Mouse (Mus musculus) embryonic facial prominence, embryonic 10.5 days (tissue): ENCODE results near the gene Csf1. TPM values are rescaled to one million over a fixed set of nuclear protein-coding genes. Genes with fewer than 3 reads are reported as not detected.

Experiments used
- DNase-seq: peaks from one replicate; pipeline ENCODE4 v3.0.0-alpha.2; 2017; ENCODE audit warnings: low spot score
- H3K27ac ChIP-seq: fragments of 300-500 bp; sonication (generic); replicated peaks from 2 replicates; pipeline ENCODE4 v1.5.1; 2016; ENCODE audit warnings: mild to moderate bottlenecking
- H3K27me3 ChIP-seq: fragments of 300-500 bp; sonication (generic); replicated peaks from 2 replicates; pipeline ENCODE4 v1.6.1; 2016; ENCODE audit warnings: low read depth, mild to moderate bottlenecking; ENCODE audit not compliant: poor library complexity, severe bottlenecking
- H3K36me3 ChIP-seq: fragments of 300-500 bp; sonication (generic); replicated peaks from 2 replicates; pipeline ENCODE4 v1.6.1; 2016; ENCODE audit warnings: mild to moderate bottlenecking, moderate library complexity
- H3K4me1 ChIP-seq: fragments of 300-500 bp; sonication (generic); 2 replicates; pipeline ENCODE4 v1.6.1; 2016
- H3K4me3 ChIP-seq: fragments of 300-500 bp; sonication (generic); 2 replicates; pipeline ENCODE4 v1.5.1; 2016; ENCODE audit warnings: mild to moderate bottlenecking, moderate library complexity
- H3K9me3 ChIP-seq: fragments of 300-500 bp; sonication (generic); 2 replicates; pipeline ENCODE4 v1.6.1; 2016; ENCODE audit warnings: mild to moderate bottlenecking
- WGBS: fragments of 180-500 bp; shearing (Covaris S2); methylation state at CpG from one replicate; pipeline ENCODE4 v1.1.7; 2016; 5-methylcytosine and 5-hydroxymethylcytosine counted together
- polyA plus RNA-seq: library from polyadenylated mRNA; unstranded; fragments of >200 nt; fragmentation: Nextera tagmentation; extraction: Ambion mirVana; gene quantifications from 2 replicates; pipeline ENCODE4 v1.2.1, GENCODE M21; 2016

The Csf1 gene
- polyA plus RNA-seq, 1 experiment from 2014 or later = 3.8 TPM

- Histone ChIP-seq H3K4me1 (0 out of 2 replicates have a peak, but pooled peaks cover 6% of the 10 kb centered on the region), H3K27ac (no peak overlapping the region), H3K36me3 (no peaks in the 10 kb centered on the region), H3K9me3 (no peaks in the 10 kb centered on the region), H3K27me3 (no peaks in the 10 kb centered on the region), H3K4me3 (no peak overlapping the region)
- no peak for DNase-seq
- 62% methylated on average over 3 of the region's 3 CpGs for WGBS
Observed at GRCm38 (mm10) chr3:107709156-107709555, 51.1 kb downstream of the Csf1 start.

DNA sequence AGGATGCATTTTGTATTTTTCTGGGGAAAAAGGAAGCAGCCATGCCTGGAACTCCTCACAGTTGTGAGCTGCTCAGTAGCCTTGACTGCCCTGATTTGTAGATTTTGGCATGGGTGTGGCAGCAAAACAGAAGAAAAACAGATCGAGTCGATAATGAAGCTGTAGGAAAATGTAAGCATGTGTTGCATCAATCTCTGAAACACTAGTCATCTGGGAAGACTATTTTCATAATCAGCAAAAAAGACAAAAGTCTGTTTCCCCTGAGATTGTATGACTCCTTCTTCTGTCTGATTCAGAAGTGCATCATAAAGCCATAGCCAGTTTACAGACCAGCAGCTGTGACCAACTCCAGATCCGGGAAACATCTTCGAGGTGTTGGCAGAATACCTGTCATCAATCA is 53.0 kb downstream of the Csf1 start:
- Histone ChIP-seq H3K36me3 (no peaks in the 10 kb centered on the region), H3K27ac (no peak overlapping the region), H3K4me3 (no peak overlapping the region), H3K27me3 (no peaks in the 10 kb centered on the region), H3K9me3 (no peaks in the 10 kb centered on the region), H3K4me1 (0 out of 2 replicates have a peak, but pooled peaks cover 6% of the 10 kb centered on the region)
- DNase-seq = no peak
- 91% methylated on average over 4 of the region's 4 CpGs for WGBS

DNA sequence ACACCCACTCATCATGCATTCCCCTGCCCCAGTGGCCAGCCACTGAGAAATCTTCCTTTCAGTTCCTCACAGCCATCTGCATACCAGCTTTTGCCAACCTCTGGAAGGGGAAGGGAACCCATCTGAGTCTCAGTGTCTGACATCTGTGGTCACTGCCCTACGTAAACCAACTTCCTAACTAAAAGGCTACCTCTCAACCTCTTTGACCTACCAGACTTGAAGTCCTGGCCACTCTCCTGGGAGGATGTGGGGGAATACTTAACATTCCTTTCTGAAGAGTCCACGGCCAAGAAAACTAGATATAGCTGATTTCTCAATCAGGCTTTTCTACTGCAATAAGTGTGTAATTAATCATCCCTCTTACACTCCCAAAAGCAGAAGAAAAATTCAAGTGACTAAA is 54.1 kb downstream of the Csf1 start:
- DNase-seq = no peak
- 0 out of 2 replicates have a peak, but pooled peaks cover 6% of the 10 kb centered on the region for H3K4me1 ChIP-seq
- H3K4me3 ChIP-seq = no peak overlapping the region
- 36% methylated on average over 2 of the region's 2 CpGs for WGBS
- no peak overlapping the region for H3K27ac ChIP-seq
- no peaks in the 10 kb centered on the region for H3K9me3 ChIP-seq
- no peaks in the 10 kb centered on the region for H3K27me3 ChIP-seq
- no peaks in the 10 kb centered on the region for H3K36me3 ChIP-seq

DNA sequence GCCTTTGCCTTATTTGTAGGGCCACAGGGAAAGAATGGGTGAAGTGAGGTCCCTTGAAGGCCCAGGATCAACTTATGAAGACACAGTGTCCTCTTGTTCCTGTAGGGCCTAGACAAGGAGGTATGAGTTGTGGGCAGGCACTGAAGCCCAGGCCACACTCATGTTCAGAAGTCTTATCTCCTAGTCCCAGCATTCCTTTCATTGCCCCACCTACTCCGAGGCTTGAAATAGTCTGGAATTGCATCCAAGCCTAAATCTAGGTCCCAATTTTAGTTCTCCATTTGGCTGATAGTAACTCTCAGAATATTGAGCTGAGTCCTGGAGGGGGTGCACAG is 55.9 kb downstream of the Csf1 start:
- Histone ChIP-seq H3K9me3 (no peaks in the 10 kb centered on the region), H3K27ac (no peak overlapping the region), H3K4me1 (0 out of 2 replicates have a peak, but pooled peaks cover 6% of the 10 kb centered on the region), H3K36me3 (no peaks in the 10 kb centered on the region), H3K4me3 (no peak overlapping the region), H3K27me3 (no peaks in the 10 kb centered on the region)
- DNase-seq = no peak
- WGBS = 88% methylated on average over 1 of the region's 1 CpGs

GRCm38 (mm10) chr3:107703675-107704370 is 56.4 kb downstream of the Csf1 start:
- 80% methylated on average over 7 of the region's 7 CpGs for WGBS
- H3K9me3 ChIP-seq = no peaks in the 10 kb centered on the region
- no peak overlapping the region for H3K27ac ChIP-seq
- H3K27me3 ChIP-seq = no peaks in the 10 kb centered on the region
- no peaks in the 10 kb centered on the region for H3K36me3 ChIP-seq
- 0 out of 2 replicates have a peak, but pooled peaks cover 6% of the 10 kb centered on the region for H3K4me1 ChIP-seq
- H3K4me3 ChIP-seq = no peak overlapping the region
- no peak for DNase-seq

- no peak for DNase-seq
- WGBS = 86% methylated on average over 1 of the region's 1 CpGs
- H3K27ac ChIP-seq = no peak overlapping the region
- no peak overlapping the region for H3K4me3 ChIP-seq
- no peaks in the 10 kb centered on the region for H3K9me3 ChIP-seq
- H3K36me3 ChIP-seq = no peaks in the 10 kb centered on the region
- H3K27me3 ChIP-seq = no peaks in the 10 kb centered on the region
- 0 out of 2 replicates have a peak, but pooled peaks cover 6% of the 10 kb centered on the region for H3K4me1 ChIP-seq
Observed at GRCm38 (mm10) chr3:107701767-107702394, 58.4 kb downstream of the Csf1 start.

DNA sequence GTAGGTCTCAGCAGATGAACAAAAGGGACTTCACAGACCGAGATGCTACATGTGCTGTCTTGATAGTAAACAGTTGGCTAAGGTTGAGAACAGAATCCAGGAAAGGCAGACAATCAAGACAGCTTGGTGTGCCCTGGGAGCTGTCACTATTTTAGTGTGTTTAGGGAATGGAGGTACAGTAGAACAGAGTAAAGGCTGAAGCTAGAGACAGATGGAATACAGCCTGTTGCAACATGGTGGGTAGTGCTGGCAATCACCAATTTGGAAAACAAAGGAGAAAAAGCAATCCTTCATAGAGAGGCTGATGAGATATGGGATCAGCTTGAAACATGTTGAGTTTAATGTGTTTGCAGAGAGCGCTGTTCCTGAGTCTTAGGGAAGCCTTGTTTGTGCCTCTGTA is 59.6 kb downstream of the Csf1 start:
- no peak for DNase-seq
- 87% methylated on average over 2 of the region's 2 CpGs for WGBS
- no peaks in the 10 kb centered on the region for H3K4me1 ChIP-seq
- H3K4me3 ChIP-seq = no peak overlapping the region
- no peaks in the 10 kb centered on the region for H3K27me3 ChIP-seq
- no peaks in the 10 kb centered on the region for H3K9me3 ChIP-seq
- no peak overlapping the region for H3K27ac ChIP-seq
- no peaks in the 10 kb centered on the region for H3K36me3 ChIP-seq

DNA sequence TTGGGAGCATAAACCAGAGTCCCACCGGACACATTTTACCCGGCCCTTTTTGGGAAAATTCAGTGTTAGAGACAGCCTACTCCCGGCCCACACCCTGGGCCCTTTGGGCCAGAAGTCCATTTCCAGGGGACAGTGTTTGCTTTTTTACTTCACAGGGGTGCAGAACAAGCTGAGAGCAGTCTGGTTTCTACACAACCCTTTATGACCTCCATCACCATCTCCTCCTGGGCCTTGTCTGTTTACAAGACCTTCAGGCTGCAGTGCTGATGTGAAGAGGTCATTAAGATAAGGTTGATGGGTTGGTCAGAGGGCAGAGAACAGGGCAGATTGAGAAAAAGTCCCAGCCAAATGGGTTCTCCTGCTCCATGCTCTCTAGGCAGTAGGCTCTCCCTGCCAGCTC is 63.4 kb downstream of the Csf1 start:
- no peaks in the 10 kb centered on the region for H3K36me3 ChIP-seq
- H3K27me3 ChIP-seq = no peaks in the 10 kb centered on the region
- DNase-seq = no peak
- H3K4me1 ChIP-seq = peaks cover 24% of the 10 kb centered on the region
- H3K9me3 ChIP-seq = no peaks in the 10 kb centered on the region
- 43% methylated on average over 3 of the region's 3 CpGs for WGBS
- H3K27ac ChIP-seq = peak overlapping the region; percentile 96
- H3K4me3 ChIP-seq = peak overlapping the region; percentile 85

GRCm38 (mm10) chr3:107695948-107696881 is 64.1 kb downstream of the Csf1 start, which contains the start of gene Ahcyl1:
Gene Ahcyl1 (minus strand): TSS chr3:107696560.
- Histone ChIP-seq H3K4me3 (peak within 1 kb of the TSS; percentile 85), H3K4me1 (peaks cover 26% of the 10 kb centered on the region), H3K36me3 (no peaks in the 10 kb centered on the region; the same call in 1 of the 2 replicates), H3K27ac (peak within 1 kb of the TSS; percentile 96), H3K9me3 (no peaks in the 10 kb centered on the region), H3K27me3 (no peaks in the 10 kb centered on the region)
- WGBS = under 1% methylated on average over 93 of the region's 93 CpGs
- DNase-seq = peak; percentile 99

DNA sequence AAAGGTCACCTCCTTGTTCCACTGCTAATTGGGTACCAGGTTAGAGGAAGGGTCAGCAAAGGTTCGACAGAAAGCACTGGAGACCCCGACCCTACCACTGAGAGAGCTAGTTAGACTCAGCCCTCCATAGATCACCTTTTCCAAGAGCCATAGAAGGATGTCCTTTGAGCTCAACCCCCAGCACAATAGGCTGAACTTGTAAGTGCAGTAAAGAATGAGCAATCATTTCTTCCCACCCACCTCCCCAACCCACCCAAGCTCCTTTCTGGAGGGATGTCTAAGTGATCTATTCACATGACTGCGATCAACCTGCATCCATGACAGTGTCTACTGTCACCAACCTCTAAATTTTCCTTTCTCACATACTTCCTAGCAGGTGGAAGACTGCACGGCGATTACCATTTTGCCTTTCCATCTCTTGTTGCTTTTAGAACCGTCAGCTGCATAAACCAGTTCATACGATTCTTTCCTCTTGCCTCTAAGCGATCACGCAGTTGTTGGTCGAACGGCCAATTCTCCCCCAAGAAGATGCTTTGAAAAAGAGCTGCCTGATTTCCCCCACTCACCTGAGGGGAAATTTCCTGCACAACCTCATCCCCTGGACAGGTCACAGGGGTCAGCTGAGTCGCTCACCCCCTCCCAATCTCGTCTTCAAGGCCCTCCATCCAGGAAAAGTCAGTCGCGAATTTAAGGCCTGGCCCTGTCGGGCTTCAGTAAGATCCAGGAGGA is 64.9 kb downstream of the Csf1 start:
- WGBS = 7% methylated on average over 16 of the region's 16 CpGs
- H3K27ac ChIP-seq = peak overlapping the region; percentile 96
- peak; percentile 22 for DNase-seq

DNA sequence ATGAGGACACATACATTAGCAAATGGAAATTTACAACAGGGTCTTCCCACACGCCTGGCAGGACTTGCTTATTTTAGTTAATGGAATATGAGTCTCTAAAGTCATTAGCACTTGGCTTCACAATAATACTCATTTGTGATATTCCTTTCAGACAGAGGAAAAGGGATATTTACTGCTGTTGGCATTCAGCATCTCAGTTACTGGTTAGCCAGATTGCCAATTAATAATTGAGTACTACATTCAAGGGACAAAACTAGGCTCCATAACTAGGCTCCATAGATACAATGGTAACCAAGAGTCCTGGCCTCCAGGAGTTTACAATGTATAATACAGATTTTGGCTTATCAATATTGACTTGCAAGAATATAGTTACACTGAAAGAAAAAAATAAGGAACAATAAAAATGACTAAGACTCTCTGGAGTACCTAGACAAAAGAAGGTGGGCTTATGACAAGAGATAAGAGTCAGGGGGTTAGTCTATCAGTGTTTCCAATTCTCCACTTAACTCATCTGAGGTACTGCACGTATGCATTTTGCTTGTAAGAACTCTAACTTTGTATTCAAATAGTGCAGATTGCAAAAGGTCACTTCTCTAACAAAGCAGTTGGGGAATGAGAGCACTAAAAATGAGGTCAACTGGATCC is 65.9 kb downstream of the Csf1 start:
- Histone ChIP-seq H3K4me3 (peak overlapping the region; percentile 85), H3K27me3 (no peaks in the 10 kb centered on the region), H3K27ac (no peak overlapping the region), H3K4me1 (peaks cover 38% of the 10 kb centered on the region), H3K9me3 (no peaks in the 10 kb centered on the region), H3K36me3 (no peaks in the 10 kb centered on the region; the same call in 1 of the 2 replicates)
- WGBS = 79% methylated on average over 2 of the region's 2 CpGs
- DNase-seq = no peak

More for the DNA sequence above, 64.9 kb downstream of the Csf1 start:
- Histone ChIP-seq H3K36me3 (no peaks in the 10 kb centered on the region; the same call in 1 of the 2 replicates), H3K4me3 (peak overlapping the region; percentile 85), H3K27me3 (no peaks in the 10 kb centered on the region), H3K4me1 (peaks cover 34% of the 10 kb centered on the region), H3K9me3 (no peaks in the 10 kb centered on the region)
